Mouse (Mus musculus) heart, adult 9 months (tissue): ENCODE measurements around the gene Slamf7.
A peak's percentile ranks its signal among the peaks of the same experiment; 100 is the strongest.
"Not testable (repeated sequence)": the region's sequence is repeated elsewhere in the genome, so short reads cannot be mapped to it uniquely, and the experiment has no call there.

Experiments used
- DNase-seq, 2 experiments: peaks; one replicate each; pipeline ENCODE4 v3.0.0; 2022; ENCODE audit warnings: low spot score in 2 of 2

The Slamf7 gene

DNA sequence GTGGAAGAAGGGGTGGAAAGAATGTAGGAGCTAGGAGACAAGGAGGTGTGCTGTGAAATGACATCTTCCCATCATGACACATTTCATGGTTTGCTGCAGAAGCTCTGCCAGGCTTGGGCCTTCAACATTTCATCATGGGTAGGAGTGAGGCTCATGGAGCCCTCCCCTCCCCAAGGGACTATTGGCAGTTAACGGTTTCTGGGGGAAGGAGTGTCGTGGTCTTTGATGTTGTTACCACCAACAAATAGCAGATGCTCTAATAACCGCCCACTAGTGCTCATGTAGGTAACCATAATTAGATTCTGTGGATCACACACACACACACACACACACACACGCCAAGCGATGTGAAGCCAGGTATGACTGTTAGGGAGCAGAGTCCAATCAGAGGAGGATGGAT is at the start of gene Slamf7:
Slamf7 (minus strand) TSS at position 302 of the 400 bp plus-strand sequence.
- no peak for DNase-seq

DNA sequence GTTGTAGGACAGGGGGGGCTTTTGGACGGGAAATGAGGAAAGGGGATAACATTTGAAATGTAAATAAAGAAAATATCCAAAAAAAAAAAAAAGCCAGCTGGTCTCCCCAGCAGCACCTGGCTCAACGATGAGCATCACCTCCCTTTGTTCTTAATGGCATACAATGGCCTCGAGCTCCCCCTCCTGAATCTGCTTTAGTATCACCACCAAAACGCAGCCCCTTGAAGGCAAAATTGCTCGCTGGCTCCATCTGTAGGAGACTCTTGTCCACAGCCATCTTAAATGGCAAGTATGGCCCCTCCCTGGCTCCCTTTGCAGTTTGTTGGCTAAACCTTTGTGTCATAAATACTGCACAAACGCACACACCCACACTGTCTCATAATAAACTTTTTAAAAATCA is 46.1 kb upstream of the Slamf7 start:
- DNase-seq: no peak

DNA sequence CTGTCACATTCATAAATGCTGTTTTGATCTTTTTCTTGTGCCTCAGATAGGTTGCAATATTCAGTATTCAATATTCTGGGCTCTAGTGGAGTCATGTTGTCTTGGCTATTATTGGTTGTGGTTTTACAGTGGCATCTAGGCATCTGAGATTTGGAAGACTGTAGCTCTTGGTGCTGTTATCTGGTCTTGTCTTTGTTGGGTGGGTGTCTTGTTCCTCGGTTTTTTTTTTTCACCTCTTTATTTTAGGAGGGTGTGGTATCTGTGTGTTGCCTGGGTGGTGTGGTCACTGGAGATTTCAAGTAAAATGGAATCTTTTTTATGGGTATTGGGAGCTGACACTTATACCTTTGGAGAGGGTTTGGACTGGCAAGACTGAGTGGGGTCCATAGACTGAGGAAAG is 41.1 kb upstream of the Slamf7 start:
- no peak for DNase-seq

DNA sequence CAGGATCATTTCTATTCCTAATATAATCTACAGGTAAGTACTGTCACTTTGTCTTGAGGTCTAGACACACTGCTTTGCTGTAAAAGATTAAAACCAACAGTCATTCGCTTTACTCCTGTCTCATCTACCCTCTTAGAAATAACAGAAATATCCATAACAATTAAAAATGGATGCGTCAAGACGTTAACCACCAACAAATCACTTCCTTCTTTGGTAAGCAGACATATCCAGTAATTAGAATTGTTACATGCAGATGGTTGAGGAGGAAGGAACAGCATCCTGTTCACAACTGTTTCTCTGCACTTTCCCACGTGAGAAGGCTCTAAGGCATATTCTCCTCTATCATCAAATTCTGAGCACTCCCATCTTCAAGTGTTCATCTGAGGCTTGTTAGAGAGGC is 34.5 kb upstream of the Slamf7 start:
- no peak for DNase-seq

DNA sequence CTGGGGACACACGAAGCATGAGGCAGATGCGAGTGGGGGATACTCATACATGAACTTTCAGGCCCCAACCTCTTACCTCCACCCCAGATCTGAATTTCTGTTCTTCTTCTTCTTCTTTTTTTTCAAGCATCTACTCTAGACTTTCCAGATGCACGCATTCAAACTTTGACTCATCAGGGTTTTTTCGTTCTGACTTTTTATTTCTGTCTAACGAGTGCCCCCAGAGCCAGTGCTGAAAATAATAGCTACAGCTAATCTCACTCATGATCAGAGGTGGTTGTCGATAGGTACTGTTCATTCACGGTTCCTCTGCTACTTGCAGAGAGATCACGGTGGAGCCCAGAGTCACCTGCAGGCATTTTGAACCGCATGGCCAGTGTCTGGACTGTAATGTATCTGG is 32.1 kb upstream of the Slamf7 start:
- DNase-seq: no peak

DNA sequence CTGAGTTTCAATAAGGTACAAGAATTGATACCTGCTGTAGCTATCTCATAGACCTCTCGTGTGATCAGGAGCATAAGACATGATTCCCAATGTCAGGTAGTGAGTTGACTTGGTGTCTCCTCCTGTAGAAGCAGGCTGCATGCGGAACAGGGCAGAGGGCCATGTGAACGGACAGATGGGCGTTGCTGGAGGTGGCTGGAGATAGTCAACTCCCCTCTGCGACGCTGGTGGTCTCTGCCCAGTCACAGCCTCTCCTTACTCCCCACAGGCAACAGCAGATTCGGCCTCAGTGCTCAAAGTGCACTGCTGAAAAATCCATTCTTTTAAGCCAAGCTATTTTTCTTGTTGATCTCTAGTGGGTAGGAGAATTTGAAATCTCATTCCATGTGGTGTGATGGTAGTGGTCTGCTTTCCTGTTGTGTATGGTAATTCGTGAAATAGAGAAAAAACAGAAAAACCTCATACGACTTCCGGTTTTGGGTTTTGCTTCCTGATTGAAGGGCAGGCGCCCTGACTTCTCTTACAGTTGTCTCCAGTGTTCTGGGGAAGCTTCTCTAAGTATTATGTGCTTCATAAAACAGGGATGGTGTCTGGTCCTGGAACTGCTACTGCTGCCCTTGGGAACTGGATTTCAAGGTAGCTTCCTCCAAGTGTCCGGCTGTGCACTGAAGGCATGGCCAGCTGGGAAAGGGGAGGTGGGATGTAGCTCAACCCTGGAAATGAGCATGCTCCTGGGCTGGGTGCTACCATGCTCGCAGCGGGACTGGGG is 28.9 kb upstream of the Slamf7 start, which contains the start of gene Cd48:
Cd48 (plus strand) TSS at position 479 of the 769 bp plus-strand sequence.
- DNase-seq: no peak

DNA sequence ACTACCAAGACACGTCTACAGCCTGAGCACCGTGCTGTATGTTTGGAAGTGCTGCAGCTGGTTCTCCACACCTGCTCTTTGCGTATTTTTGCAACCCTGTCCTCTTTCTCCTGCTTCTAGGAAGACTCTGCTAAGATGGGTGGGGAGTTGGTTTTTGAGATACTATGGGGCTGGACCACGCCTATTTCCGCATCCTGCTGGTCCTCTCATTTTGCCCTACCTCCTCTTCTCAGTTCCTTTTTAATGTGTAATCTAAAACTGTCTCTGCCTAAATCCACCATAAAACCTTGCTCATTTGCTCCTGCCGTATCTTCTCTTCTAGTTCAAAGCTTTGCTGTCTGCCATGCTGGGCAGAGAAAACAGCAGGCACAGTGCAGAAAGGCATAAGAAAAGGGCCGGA is 28.2 kb upstream of the Slamf7 start:
- peak in 1 of 2 experiments; percentile 15 for DNase-seq

DNA sequence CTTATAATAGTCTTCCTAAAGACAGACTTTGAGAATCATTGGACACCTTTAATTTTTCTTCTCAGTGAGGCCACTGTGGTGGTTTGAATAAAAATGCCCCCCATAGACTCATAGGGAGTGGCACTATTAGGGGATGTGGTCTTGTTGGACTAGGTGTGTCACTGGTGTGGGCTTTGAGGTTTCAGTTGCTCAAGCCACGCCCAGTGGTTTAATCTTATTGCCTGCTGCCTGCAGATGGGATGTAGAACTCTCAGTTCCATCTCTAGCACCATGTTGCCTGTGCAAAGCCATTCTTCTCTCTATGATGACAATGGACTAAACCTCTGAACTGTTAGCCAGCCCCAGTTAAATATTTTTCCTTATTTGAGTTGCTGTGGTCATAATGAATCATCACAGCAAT is 24.9 kb upstream of the Slamf7 start:
- no peak for DNase-seq

DNA sequence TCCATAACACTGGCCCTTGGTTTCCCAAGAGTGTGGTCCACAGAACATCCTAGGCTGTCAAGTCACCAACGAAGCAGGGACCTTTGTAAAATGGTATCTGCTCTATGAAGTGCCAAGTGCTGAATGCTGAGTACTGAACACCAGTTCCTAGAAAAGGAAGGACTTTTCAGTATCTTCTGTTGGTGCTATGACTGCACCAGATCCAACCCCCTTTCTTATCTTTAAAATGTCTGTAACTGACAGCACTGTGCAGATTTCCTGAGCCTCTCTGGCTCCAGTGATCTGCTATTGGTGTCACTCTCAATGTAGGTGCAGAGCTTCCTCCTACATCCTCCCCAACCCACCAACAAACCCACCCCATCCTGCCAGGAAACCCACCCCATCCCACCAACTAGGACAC is 21.6 kb upstream of the Slamf7 start:
- DNase-seq: no peak

DNA sequence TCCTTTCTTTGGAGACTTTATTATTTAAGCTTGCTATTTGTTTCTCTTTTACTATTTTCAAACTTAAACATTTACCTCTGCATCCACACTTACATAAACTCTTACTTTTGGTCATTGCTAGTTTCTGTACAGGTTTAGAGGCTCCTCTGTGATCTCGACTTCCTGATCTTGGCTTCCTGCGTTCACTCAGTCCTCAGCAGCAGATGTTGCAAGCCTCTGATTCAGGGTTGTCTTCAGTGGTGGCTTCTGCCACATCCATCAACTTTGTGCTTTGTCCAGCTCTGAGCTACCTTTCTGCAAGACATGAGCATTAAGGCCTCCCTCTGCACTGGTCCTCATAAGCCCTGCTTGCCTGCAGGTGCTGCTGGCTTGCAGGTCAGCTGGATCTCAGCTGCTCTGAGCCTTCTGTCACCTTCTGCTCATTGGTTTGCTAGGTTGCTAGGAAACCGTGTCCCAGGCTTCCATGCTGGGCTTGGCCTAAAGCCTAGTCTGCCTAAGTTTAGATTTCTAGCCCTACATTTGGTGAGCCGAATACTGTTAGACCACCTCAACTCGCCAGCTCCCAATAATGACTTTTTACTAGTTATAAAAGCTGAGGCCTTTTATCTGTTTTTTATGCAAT is 20.1 kb upstream of the Slamf7 start:
- DNase-seq: peak in 1 of 2 experiments; percentile 38

DNA sequence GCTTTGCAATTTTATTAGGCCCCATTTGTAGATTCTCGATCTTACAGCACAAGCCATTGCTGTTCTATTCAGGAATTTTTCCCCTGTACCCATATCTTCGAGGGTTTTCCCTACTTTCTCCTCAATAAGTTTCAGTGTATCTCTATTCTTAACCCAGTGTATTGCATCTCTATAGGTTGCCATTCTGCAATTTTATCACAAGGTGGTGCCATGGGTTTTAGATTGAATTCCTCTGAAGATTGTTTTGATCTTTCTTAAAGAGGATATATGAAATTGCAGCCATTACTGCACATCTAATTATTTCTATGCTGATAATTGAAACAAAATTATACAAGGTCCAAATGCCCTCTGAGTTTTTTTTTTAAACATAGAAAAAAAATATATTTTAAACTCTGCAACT is 19.6 kb upstream of the Slamf7 start:
- not testable (repeated sequence) for DNase-seq

DNA sequence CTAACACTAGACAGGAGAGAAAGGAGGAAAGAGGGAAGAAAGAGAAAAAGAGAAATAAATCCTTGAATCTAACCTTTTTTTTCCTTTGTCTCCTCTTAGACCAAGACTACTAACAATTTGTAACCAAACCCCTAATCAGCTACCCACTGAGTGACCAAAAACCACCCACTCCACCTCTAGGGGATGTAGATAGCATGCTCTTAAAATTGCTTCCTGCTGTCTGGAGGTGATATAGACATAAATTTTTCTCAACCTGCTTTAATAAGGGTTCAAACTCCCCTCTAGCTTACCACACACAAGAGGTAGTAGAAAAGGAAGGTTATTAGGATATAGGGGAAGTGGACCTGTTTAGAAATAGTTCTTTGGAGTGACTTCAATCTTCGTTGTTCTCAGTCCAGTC is 14.3 kb upstream of the Slamf7 start:
- no peak for DNase-seq

DNA sequence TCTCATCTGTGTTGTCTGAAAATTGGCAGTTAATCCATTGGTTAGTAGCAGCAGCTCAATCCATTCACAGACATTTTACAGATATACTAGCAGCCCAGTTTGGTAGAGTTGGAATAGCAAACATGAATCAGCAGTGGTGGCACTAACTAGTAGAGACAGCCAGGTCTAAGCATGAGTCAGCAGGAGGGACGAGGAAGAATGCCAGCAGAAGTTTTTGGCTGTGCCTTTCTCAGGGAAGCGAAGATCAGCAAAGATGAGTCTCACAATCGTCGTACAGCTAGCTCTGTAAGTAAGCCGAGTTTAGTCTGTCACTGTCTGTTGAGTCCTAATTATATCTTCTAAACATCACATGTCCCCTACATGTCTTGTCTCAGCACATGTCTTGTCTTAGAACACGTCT is 13.5 kb upstream of the Slamf7 start:
- DNase-seq: no peak

DNA sequence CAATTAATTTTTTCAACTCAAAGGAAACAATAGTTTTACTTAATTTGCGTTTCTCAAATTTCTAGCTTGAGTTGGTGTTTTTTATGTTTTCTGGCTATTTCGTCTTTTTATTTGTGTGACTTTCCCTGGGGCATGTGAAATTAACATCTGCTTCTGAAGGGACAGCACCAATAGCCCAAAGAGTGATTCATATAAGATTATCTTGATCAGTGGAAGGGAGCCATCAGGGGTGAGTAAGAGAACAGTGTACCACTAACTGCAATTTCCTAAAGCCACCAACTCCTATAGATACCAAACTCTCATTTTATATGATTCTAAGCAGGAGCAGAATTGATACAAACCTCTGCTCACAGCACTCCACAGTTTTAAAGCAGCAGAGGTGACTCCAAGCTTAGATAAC is 10.9 kb upstream of the Slamf7 start:
- no peak for DNase-seq

DNA sequence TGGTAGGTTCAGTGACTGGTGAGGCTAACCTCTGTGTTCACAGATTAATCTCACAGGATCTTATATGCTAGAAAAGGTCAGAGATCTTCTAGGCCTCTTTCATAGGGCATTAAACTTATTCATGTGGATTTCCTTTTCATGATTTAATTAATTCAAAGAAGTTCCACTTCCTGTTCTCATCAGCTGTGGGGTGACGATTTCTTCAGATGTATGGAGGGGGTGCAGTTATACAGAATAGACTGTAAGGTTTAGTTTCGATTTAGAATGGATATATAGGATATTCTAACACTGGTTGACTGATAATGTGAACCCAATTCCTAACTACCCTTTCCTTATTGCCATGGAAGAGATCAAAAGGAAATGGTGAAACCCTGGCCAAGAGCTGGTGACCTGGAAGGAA is 8.6 kb upstream of the Slamf7 start:
- no peak for DNase-seq

DNA sequence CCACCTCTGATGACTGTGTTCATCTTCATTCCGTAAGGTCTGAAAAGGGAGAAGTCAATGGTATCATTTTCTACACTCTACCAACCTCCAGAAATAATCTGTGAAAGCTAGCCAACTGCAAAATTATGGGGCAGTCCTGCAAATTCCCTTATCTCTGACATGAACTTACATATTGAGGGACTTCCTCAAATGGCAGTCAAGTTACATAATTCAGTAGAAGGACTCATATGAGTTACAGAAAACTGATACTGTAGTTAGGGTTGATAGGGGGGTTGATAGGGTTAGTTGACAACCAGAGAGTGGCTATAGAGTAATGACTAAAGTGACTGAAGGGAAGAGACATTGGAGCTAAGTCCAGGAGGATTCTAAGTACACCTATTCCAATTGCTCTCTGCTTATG is 7.6 kb upstream of the Slamf7 start:
- DNase-seq: no peak

DNA sequence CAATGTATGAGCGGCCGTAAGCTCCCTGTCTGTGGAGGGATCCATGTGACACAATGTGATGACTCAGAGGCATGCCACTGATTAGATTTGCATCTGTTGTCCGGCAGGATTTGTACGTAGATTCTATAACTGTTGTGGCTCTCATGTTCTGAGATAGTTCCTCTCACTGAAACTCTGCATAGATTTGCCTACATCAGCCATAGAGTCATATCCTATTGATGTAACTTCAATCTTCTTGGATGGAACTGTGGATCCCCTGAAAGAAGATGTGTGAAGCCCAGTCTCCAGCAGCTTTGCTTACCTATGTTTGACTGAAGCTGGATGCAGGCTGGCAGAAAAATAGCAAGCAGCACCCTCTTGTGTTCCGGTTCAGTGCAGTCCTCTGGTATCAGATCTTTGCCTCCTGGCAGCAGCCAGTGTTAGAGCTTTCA is 5.7 kb upstream of the Slamf7 start:
- no peak for DNase-seq

DNA sequence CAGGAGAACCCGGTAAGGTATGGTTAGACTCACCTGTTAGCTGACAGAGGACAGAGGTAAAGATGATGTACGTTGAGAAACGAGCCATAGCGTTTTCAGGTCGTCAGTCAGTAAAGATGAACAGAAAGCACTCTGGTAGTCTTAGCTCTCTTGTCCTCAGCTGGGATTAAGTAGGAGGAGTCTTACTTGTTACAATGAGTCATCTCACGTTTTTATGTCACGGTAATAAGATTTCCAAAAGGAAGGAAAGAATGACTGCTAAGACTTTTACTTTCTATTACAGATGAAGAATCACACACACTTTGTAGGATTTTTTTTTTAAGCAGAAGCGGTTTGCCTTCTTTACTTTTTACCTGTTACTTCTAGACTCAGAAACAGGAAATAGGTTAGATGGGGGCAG is 4.0 kb downstream of the Slamf7 start:
- no peak for DNase-seq

DNA sequence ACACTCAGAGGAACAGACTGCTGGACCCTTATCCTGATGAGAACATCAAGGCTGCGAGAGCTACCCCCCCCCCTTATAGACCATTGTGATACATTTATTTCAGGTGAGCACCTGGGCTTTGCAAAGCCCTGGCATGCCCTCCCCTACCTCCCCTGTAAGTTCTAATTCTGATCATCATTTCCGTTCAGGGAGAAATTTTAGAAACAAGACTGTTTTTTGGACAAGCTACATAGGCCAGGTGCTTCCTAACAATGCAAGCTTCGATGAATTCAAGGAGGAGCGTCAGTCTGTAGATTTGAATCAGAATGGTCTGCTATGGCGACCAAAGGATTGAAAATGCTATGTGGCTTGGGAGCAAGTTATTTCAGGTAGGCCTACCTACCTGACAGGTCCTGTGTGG is 5.1 kb downstream of the Slamf7 start:
- DNase-seq: no peak

DNA sequence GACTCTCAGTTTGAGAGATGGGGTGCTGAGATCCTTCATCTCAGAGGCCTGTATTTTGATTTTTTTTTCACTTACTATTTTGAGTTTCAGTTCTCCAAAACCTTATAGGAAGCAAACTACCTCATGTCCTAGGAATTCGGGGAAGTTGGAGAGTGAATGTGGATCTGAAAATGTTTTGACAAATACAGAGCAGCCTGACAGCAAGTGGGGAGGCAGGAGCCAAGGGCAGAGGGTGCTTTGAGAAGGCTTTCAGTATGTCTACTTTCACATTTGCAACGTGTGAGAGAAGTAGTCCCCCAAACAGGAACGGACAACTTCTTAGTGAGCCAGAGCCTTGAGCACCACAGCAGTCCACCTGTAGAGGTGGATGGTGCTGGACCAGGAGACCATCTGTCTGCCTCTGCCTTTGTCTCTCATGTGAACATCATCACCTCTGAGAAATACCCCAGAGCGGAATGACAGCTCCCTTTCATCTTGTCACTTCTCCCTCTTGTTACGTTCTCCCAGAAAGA is 6.3 kb downstream of the Slamf7 start:
- peak in 1 of 2 experiments; percentile 29 for DNase-seq

DNA sequence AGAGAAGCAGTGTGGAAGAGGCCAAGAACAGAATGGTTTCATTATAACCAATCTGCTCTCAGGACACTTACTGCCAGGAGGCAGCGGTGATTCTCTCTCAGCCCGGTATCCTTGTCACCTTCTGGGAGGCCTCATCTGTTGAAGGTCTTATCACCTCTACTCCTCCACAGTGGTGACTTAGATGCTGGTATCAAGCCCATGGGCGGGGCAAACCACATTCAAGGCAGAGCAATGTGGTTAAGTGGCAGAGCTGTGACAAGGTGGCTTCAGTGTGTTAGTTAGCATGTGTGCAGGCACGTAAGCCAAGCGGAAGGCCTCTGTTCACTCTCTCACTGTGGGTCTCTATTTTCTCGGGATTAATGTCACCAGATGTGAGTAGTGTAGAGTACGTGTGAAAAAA is 9.2 kb downstream of the Slamf7 start:
- no peak for DNase-seq

DNA sequence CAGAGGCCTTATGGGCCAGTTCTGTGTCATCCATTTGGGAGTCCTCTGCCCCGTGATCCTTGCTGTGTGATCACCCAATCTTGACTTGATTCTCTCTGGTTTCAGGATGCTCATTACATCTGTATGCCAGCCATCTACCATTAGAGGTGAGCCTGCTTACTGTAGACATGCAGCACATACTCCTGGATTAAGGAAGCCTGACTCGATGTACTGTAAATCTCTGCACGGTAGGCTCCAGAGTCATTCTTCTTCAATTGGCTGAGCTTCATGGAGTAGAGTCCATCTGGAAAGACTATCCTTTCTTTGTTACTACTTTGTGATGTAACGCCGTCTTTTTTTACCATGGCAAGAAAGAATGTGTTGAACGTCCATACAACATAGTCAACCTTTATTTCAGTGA is 12.0 kb downstream of the Slamf7 start:
- DNase-seq: no peak

DNA sequence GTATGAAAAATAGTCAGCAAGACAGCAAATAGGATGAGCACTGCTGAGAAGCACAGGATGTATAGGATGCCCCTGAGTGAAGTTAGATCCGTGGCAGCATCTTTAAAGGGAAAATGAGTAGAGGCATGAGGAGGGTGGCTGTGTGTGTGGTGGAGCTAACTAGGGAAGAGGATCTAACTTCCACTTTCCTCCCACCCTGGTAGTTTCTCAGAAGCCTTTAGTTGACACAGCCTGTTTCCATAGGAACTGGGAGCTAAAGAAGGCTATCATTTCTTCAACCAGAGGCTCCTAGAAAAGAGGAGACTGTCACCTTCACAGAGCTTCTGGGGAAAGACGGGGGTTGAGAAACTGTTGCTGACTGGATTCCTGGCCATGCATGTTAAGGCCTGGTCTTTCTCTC is 14.1 kb downstream of the Slamf7 start:
- DNase-seq: no peak
